In the genomic region with DNA sequence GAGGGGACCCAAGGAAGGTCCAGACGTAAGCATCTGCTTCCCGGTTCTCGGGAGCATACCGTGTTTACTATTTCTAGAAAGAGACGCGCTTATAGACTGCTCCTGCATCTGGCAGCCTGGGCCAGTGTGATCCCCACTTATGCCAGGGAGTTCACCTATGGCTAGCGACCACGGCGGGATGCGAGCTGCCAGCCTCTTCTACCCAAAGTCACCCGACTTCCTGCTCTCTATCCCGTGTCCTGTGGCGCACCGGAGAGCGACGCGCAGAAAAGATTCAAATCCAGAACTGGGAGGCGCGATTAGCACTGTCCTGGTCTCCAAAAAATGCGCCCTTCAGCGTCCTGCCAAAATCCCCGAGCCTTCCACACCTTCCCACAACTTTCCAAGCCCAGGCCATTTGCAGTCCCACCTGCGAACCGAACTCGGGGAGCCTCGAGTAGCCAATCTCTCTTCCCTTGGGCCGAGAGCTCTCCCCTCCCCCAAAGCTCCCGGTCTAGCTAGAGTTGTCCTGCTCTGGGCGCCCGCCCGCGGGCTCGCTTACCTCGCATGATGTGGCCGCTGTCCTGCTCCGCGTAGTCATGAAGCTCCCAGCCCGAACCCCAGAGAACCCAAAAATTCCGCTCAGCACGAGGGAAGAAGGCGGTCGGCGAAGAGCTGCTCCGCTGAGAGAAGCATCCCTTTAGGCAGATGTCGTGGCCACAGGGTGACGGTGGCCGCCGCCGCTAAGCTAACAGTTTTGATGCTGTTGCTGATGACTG, we compare ENCODE assay signal across 7 mouse cellular contexts. TPM values are rescaled to one million over a fixed set of nuclear protein-coding genes. Genes with fewer than 3 reads are reported as not detected.
DNase-seq lines count a peak whose midpoint lies in the region; ATAC-seq and TF ChIP-seq lines count a peak whose summit lies in the region.

No protein-coding gene starts in this region.

- ATAC-seq in intestine, embryonic 16.5 days = peak; percentile 47
- ATAC-seq in limb, embryonic 13.5 days (ENCODE audit: low FRiP score, low read depth) = 0 out of 2 replicates have a peak, but pooled peaks have one; percentile 30
- ATAC-seq in midbrain, postnatal 0 days (ENCODE audit: low FRiP score) = peak; percentile 58; the same call in 1 of the 2 replicates

- peak; percentile 60 for DNase-seq in adrenal gland, adult 2 months
- peak; percentile 24 to 33 for DNase-seq in cerebellum, postnatal 36 days
- peak; percentile 44 for DNase-seq in gastrocnemius, adult 2 months
- DNase-seq in midbrain, postnatal 0 days (ENCODE audit: low spot score) = peak; percentile 51
- peak; percentile 22 to 64 for DNase-seq in urinary bladder, postnatal 4 days (ENCODE audit: low spot score in 2 of 2)

- H3K4me3 ChIP-seq in gastrocnemius, adult 2 months = peak overlapping the region; percentile 71
- H3K4me3 ChIP-seq in intestine, embryonic 16.5 days (ENCODE audit: low read length) = peak overlapping the region; percentile 55
- peak overlapping the region; percentile 50 for H3K4me3 ChIP-seq in limb, embryonic 13.5 days
- H3K4me3 ChIP-seq in midbrain, postnatal 0 days (ENCODE audit: low read depth, low read length) = peak overlapping the region; percentile 67

- peak overlapping the region; percentile 58; the same call in 1 of the 2 replicates for H3K9ac ChIP-seq in intestine, embryonic 16.5 days (ENCODE audit: low read depth, low read length)
- peak overlapping the region; percentile 63 for H3K9ac ChIP-seq in limb, embryonic 13.5 days
- H3K9ac ChIP-seq in midbrain, postnatal 0 days (replicated peaks; ENCODE audit: low read length, poor library complexity, severe bottlenecking) = peak overlapping the region; percentile 57

- H3K9me3 ChIP-seq in intestine, embryonic 16.5 days (ENCODE audit: control insufficient read depth, low read length) = no peaks in the 10 kb centered on the region
- no peaks in the 10 kb centered on the region for H3K9me3 ChIP-seq in limb, embryonic 13.5 days
- no peaks in the 10 kb centered on the region for H3K9me3 ChIP-seq in midbrain, postnatal 0 days (ENCODE audit: low read length)

- H3K36me3 ChIP-seq in intestine, embryonic 16.5 days (ENCODE audit: control insufficient read depth, insufficient read depth, low read length) = no peaks in the 10 kb centered on the region
- H3K36me3 ChIP-seq in limb, embryonic 13.5 days = no peaks in the 10 kb centered on the region
- no peaks in the 10 kb centered on the region for H3K36me3 ChIP-seq in midbrain, postnatal 0 days (ENCODE audit: insufficient read depth, low read length)

- H3K4me2 ChIP-seq in intestine, embryonic 16.5 days (ENCODE audit: low read depth, low read length) = peak overlapping the region; percentile 97
- peak overlapping the region; percentile 92 for H3K4me2 ChIP-seq in limb, embryonic 13.5 days (replicated peaks)
- H3K4me2 ChIP-seq in midbrain, postnatal 0 days (ENCODE audit: low read depth, low read length, poor library complexity, severe bottlenecking) = peak overlapping the region; percentile 90

- peaks cover 13% of the 10 kb centered on the region for H3K27me3 ChIP-seq in intestine, embryonic 16.5 days (replicated peaks; ENCODE audit: control insufficient read depth, insufficient read depth, low read length)
- H3K27me3 ChIP-seq in limb, embryonic 13.5 days = peaks cover 40% of the 10 kb centered on the region
- peaks cover 5% of the 10 kb centered on the region; the same call in 1 of the 2 replicates for H3K27me3 ChIP-seq in midbrain, postnatal 0 days (ENCODE audit: insufficient read depth, low read length)

- intact Hi-C loops in gastrocnemius, adult 2 months (cut with DNase I) = no loop called here

- WGBS in intestine, embryonic 16.5 days = 1% methylated on average over 49 of the region's 49 CpGs
- WGBS in limb, embryonic 13.5 days = under 1% methylated on average over 49 of the region's 49 CpGs
- WGBS in midbrain, postnatal 0 days = under 1% methylated on average over 49 of the region's 49 CpGs

- no peak for TF ChIP-seq CTCF in gastrocnemius, adult 2 months (IDR thresholded peaks at IDR 0.05)
- no peak for TF ChIP-seq CTCF in midbrain, postnatal 0 days (IDR thresholded peaks at IDR 0.05)

- H3K27ac ChIP-seq in gastrocnemius, adult 2 months = 0 out of 2 replicates have a peak overlapping the region, but pooled peaks have one; percentile 35
- no peak overlapping the region for H3K27ac ChIP-seq in intestine, embryonic 16.5 days (ENCODE audit: low read length)
- H3K27ac ChIP-seq in limb, embryonic 13.5 days = no peak overlapping the region
- H3K27ac ChIP-seq in midbrain, postnatal 0 days (ENCODE audit: low read depth, low read length) = peak overlapping the region; percentile 51

- H3K4me1 ChIP-seq in intestine, embryonic 16.5 days (ENCODE audit: control insufficient read depth, insufficient read depth, low read length) = peaks cover 9% of the 10 kb centered on the region
- peaks cover 7% of the 10 kb centered on the region for H3K4me1 ChIP-seq in limb, embryonic 13.5 days
- H3K4me1 ChIP-seq in midbrain, postnatal 0 days (ENCODE audit: insufficient read depth, low read length) = peaks cover 8% of the 10 kb centered on the region; the same call in 1 of the 2 replicates

RNA-seq across cellular contexts. Expression of gene Rorb, which starts 0.8 kb away (rescaled TPM):
- total RNA-seq in adrenal gland, adult 2 months (2021) = under 1 TPM; 0.41 to 0.49 TPM
- polyA plus RNA-seq in adrenal gland, adult 2 months (2012; rRNA removed) = 0.02 and 0.04 TPM in 2 replicates
- total RNA-seq in gastrocnemius, adult 2 months (2021) = under 1 TPM; 0.08 to 0.22 TPM
- 0.42 and 0.43 TPM in 2 replicates for polyA plus RNA-seq in intestine, embryonic 16.5 days (2015; fragmentation: Nextera tagmentation; extraction: Ambion mirVana)
- polyA plus RNA-seq in limb, embryonic 13.5 days (2015; fragmentation: Nextera tagmentation; extraction: Ambion mirVana) = 0.43 and 0.95 TPM in 2 replicates
- total RNA-seq in midbrain, postnatal 0 days (2014; rRNA removed) = 14.0 and 18.8 TPM in 2 replicates
- 13.5 and 17.7 TPM in 2 replicates for polyA plus RNA-seq in midbrain, postnatal 0 days (2015; fragmentation: Nextera tagmentation; extraction: Ambion mirVana)

Comparison
In these comparisons a context has a peak if more than half of its experiments do, and no peak if none do; other contexts are left out.
1. H3K27ac ChIP-seq: peak in gastrocnemius, adult 2 months (single experiment) and midbrain, postnatal 0 days (single experiment); none in intestine, embryonic 16.5 days (single experiment) and limb, embryonic 13.5 days (single experiment).
2. Peak in every context shown above with its lines, with median percentiles within 50 percentile points of each other: DNase-seq, H3K4me3 ChIP-seq, ATAC-seq, H3K4me2 ChIP-seq and H3K9ac ChIP-seq.